Mouse (Mus musculus) liver, embryonic 14.5 days (tissue): ENCODE measurements around the gene Fgfr2.

Experiments used
- CTCF ChIP-seq: IDR thresholded peaks from 2 replicates; pipeline ENCODE4 v1.5.1; 2016; ENCODE audit warnings: antibody characterized with exemption, low read depth, control low read depth
- EP300 ChIP-seq: IDR thresholded peaks from 2 replicates; pipeline ENCODE4 v1.6.1; 2016; ENCODE audit warnings: antibody characterized with exemption, low read depth

DNA sequence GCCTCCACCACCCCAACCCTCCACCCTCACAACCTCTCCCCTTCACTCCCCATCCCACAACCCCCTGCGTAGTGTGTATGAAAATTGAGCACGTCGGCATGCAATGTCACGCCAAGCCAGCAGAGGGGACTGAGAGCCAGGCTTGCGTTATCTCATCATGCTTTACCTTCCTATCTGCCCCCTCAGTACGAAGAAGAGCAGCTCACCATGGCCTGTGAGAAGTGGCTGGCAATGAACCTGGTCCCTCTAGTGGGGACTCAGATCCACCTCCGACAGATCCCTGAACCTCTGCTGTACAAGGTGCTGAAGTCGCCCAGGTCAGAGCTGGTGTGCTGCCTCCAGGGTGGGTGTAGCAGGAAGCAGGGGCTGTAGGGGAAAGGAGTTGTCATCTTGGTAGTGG lies 2326.4 kb downstream of the Fgfr2 start:
- peak; percentile 43 for TF ChIP-seq CTCF
- no peak for TF ChIP-seq EP300
